Mouse (Mus musculus) CH12.LX (cell line): ENCODE data around the gene Amz2.

Experiments used
- CTCF ChIP-seq, 2 experiments: IDR thresholded peaks in 1 of 2; conservative IDR thresholded peaks in 1 of 2; 2 replicates each; pipeline ENCODE4 v1.5.1; 2011 to 2012; ENCODE audit warnings: low read depth in 2 of 2, low read length in 2 of 2, improper control_type of control experiment in 1 of 2, inconsistent platforms in 1 of 2, mild to moderate bottlenecking in 1 of 2, moderate library complexity in 1 of 2
- EP300 ChIP-seq: IDR thresholded peaks from 2 replicates; pipeline ENCODE4 v1.6.1; 2011; ENCODE audit warnings: low read length, improper control_type of control experiment
- ETS1 ChIP-seq: conservative IDR thresholded peaks from 2 replicates; pipeline ENCODE4 v1.6.1; 2012; ENCODE audit warnings: low read depth, mild to moderate bottlenecking, inconsistent platforms, low read length, improper control_type of control experiment, moderate library complexity
- MAFK ChIP-seq: IDR thresholded peaks from 2 replicates; pipeline ENCODE4 v1.6.1; 2011; ENCODE audit warnings: low read length, improper control_type of control experiment; ENCODE audit not compliant: insufficient replicate concordance
- MXI1 ChIP-seq: IDR thresholded peaks from 2 replicates; pipeline ENCODE4 v1.6.1; 2011; ENCODE audit warnings: mild to moderate bottlenecking, low read depth, low read length, improper control_type of control experiment
- POLR2A ChIP-seq: IDR thresholded peaks from 2 replicates; pipeline ENCODE4 v1.6.1; 2011; ENCODE audit warnings: low read depth, mild to moderate bottlenecking, improper control_type of control experiment, low read length
- TBP ChIP-seq: conservative IDR thresholded peaks from 2 replicates; pipeline ENCODE4 v1.6.1; 2011; ENCODE audit warnings: low read depth, low read length, improper control_type of control experiment
- TCF12 ChIP-seq: IDR thresholded peaks from 2 replicates; pipeline ENCODE4 v1.6.1; 2014; ENCODE audit warnings: low read depth, mild to moderate bottlenecking, inconsistent platforms, low read length, improper control_type of control experiment
- ZC3H11A ChIP-seq: IDR thresholded peaks from 2 replicates; pipeline ENCODE4 v1.6.1; 2012; ENCODE audit warnings: low read depth, mild to moderate bottlenecking, inconsistent platforms, low read length, improper control_type of control experiment

GRCm38 (mm10) chr11:109465068-109465467 is 39.3 kb downstream of the Amz2 start:
- TF ChIP-seq ZC3H11A (no peak), CTCF (conservative IDR thresholded peaks at IDR 0.05 in 1 of 2, IDR thresholded peaks at IDR 0.05 in 1 of 2; ENCODE audit: low read depth in 2 of 2, low read length in 2 of 2) (no peak), EP300 (no peak), MXI1 (no peak), ETS1 (no peak), TBP (no peak), TCF12 (no peak), MAFK (no peak), POLR2A (no peak)
